In genomic region chr9:21754516-21755321, GRCm38 (mm10) we compare ENCODE assay signal across 13 mouse cellular contexts. TPM values are rescaled to one million over a fixed set of nuclear protein-coding genes. Genes with fewer than 3 reads are reported as not detected.
DNase-seq lines count a peak whose midpoint lies in the region; ATAC-seq and TF ChIP-seq lines count a peak whose summit lies in the region.
"Had no signal": no experiment of that assay in that cellular context is flagged by ENCODE, and none has a peak within 500 bp of the region (broad histone marks: within the 10 kb centered on the region; RNA-seq: fewer than 3 reads in every experiment).

No protein-coding gene starts in this region.

- no peaks in the 10 kb centered on the region for H3K79me2 ChIP-seq in heart, adult 2 months (replicated peaks; ENCODE audit: control insufficient read depth, insufficient read depth, low read length)

- TF ChIP-seq POLR2A in heart, adult 2 months (IDR thresholded peaks at IDR 0.05; ENCODE audit: insufficient read depth, low read depth, low read length): no peak

- no peak overlapping the region for H3K9ac ChIP-seq in heart, adult 2 months (ENCODE audit: low read depth, low read length)
- H3K9ac ChIP-seq in heart, postnatal 0 days (replicated peaks; ENCODE audit: low read depth, low read length): no peak overlapping the region; the same call in 1 of the 2 replicates
- H3K9ac ChIP-seq in hindbrain, embryonic 11.5 days (ENCODE audit: low read depth, low read length): no peak overlapping the region
- H3K9ac ChIP-seq: embryonic facial prominence, embryonic 12.5 days; limb, embryonic 12.5 days; neural tube, embryonic 13.5 days had no signal

- no peaks in the 10 kb centered on the region for H3K9me3 ChIP-seq in heart, postnatal 0 days (replicated peaks; ENCODE audit: control insufficient read depth, low read length)
- no peaks in the 10 kb centered on the region for H3K9me3 ChIP-seq in forebrain, embryonic 10.5 days
- no peaks in the 10 kb centered on the region for H3K9me3 ChIP-seq in hindbrain, embryonic 11.5 days (ENCODE audit: control insufficient read depth, low read length)
- H3K9me3 ChIP-seq: embryonic facial prominence, embryonic 12.5 days; limb, embryonic 12.5 days; megakaryocyte, embryonic 14.5 days; neural tube, embryonic 13.5 days had no signal

- H3K27me3 ChIP-seq in heart, adult 2 months (ENCODE audit: control insufficient read depth, insufficient read depth, low read length): no peaks in the 10 kb centered on the region
- no peaks in the 10 kb centered on the region for H3K27me3 ChIP-seq in heart, postnatal 0 days (ENCODE audit: control insufficient read depth, insufficient read depth, low read length)
- no peaks in the 10 kb centered on the region for H3K27me3 ChIP-seq in forebrain, embryonic 10.5 days (ENCODE audit: poor library complexity, severe bottlenecking)
- H3K27me3 ChIP-seq in hindbrain, embryonic 11.5 days (ENCODE audit: control insufficient read depth, insufficient read depth, low read length): no peaks in the 10 kb centered on the region
- H3K27me3 ChIP-seq: embryonic facial prominence, embryonic 12.5 days; limb, embryonic 12.5 days; megakaryocyte, embryonic 14.5 days; neural tube, embryonic 13.5 days had no signal

- H3K4me3 ChIP-seq in heart, adult 2 months: no peak overlapping the region
- H3K4me3 ChIP-seq in heart, postnatal 0 days (ENCODE audit: low read depth, low read length): no peak overlapping the region
- H3K4me3 ChIP-seq in forebrain, embryonic 10.5 days: no peak overlapping the region
- no peak overlapping the region for H3K4me3 ChIP-seq in hindbrain, embryonic 11.5 days (ENCODE audit: low read depth, low read length)
- H3K4me3 ChIP-seq: embryonic facial prominence, embryonic 12.5 days; limb, embryonic 12.5 days; megakaryocyte, embryonic 14.5 days; neural tube, embryonic 13.5 days had no signal

- intact Hi-C loops in heart, adult 2 months (cut with DNase I): no loop called here
- intact Hi-C loops in heart, postnatal 25 days (cut with DNase I): no loop called here
- intact Hi-C loops in gastrocnemius, postnatal 14 days (cut with DNase I; ENCODE audit: low total_unique reads): no loop called here

- 0 out of 2 replicates have a peak, but pooled peaks have one; percentile 12 for ATAC-seq in heart, postnatal 0 days (ENCODE audit: insufficient read depth, low read depth)
- ATAC-seq in hindbrain, embryonic 11.5 days (ENCODE audit: low FRiP score): no peak

- peak overlapping the region; percentile 74 for H3K27ac ChIP-seq in heart, adult 2 months
- H3K27ac ChIP-seq in heart, postnatal 0 days (ENCODE audit: low read depth): peak overlapping the region; percentile 69
- no peak overlapping the region for H3K27ac ChIP-seq in forebrain, embryonic 10.5 days
- H3K27ac ChIP-seq in hindbrain, embryonic 11.5 days (ENCODE audit: low read depth, low read length): no peak overlapping the region
- H3K27ac ChIP-seq: embryonic facial prominence, embryonic 12.5 days; limb, embryonic 12.5 days; neural tube, embryonic 13.5 days had no signal

- H3K36me3 ChIP-seq in heart, adult 2 months (ENCODE audit: control insufficient read depth, insufficient read depth, low read length): no peaks in the 10 kb centered on the region
- peaks cover 5% of the 10 kb centered on the region; the same call in 1 of the 2 replicates for H3K36me3 ChIP-seq in heart, postnatal 0 days (replicated peaks; ENCODE audit: control insufficient read depth, insufficient read depth, low read length)
- peaks cover 73% of the 10 kb centered on the region for H3K36me3 ChIP-seq in forebrain, embryonic 10.5 days (replicated peaks)
- peaks cover 2% of the 10 kb centered on the region; the same call in 1 of the 2 replicates for H3K36me3 ChIP-seq in hindbrain, embryonic 11.5 days (ENCODE audit: control insufficient read depth, insufficient read depth, low read length)

- H3K4me2 ChIP-seq in heart, postnatal 0 days (ENCODE audit: low read depth, low read length): no peak overlapping the region
- H3K4me2 ChIP-seq in hindbrain, embryonic 11.5 days (replicated peaks; ENCODE audit: low read depth, low read length): no peak overlapping the region
- H3K4me2 ChIP-seq: embryonic facial prominence, embryonic 12.5 days; limb, embryonic 12.5 days; neural tube, embryonic 13.5 days had no signal

- TF ChIP-seq CTCF in heart, adult 2 months (IDR thresholded peaks at IDR 0.05): no peak
- TF ChIP-seq CTCF in heart, postnatal 0 days (IDR thresholded peaks at IDR 0.05; ENCODE audit: low read depth): no peak

- peak in 1 of 2 experiments; percentile 39 for DNase-seq in heart, adult 2 months
- no peak for DNase-seq in heart, postnatal 25 days (ENCODE audit: low spot score)
- peak; percentile 38 for DNase-seq in gastrocnemius, postnatal 14 days
- DNase-seq in heart, postnatal 0 days (ENCODE audit: low spot score): peak; percentile 24
- DNase-seq in kidney, postnatal 25 days: peak; percentile 33 to 64
- DNase-seq in forebrain, embryonic 10.5 days (ENCODE audit: extremely low spot score, low spot score): no peak
- DNase-seq in hindbrain, embryonic 11.5 days (ENCODE audit: low spot score): no peak
- DNase-seq in thymus, postnatal 14 days: no peak
- DNase-seq: thymus, adult 2 months had no signal

- H3K4me1 ChIP-seq in heart, adult 2 months (ENCODE audit: control insufficient read depth, insufficient read depth, low read length): peaks cover 22% of the 10 kb centered on the region
- peaks cover 41% of the 10 kb centered on the region for H3K4me1 ChIP-seq in heart, postnatal 0 days (ENCODE audit: control insufficient read depth, insufficient read depth)
- peaks cover 35% of the 10 kb centered on the region for H3K4me1 ChIP-seq in forebrain, embryonic 10.5 days
- no peaks in the 10 kb centered on the region for H3K4me1 ChIP-seq in hindbrain, embryonic 11.5 days (replicated peaks; ENCODE audit: control insufficient read depth, insufficient read depth, low read length)

- TF ChIP-seq EP300 in heart, adult 2 months (IDR thresholded peaks at IDR 0.05; ENCODE audit: insufficient read depth, low read depth, low read length): 0 out of 2 replicates have a peak, but pooled peaks have one; percentile 32
- TF ChIP-seq EP300 in heart, postnatal 0 days (IDR thresholded peaks at IDR 0.05; ENCODE audit: low read depth): no peak

- WGBS in heart, adult 2 months: 47% methylated on average over 13 of the region's 13 CpGs
- WGBS in heart, postnatal 0 days: 55% methylated on average over 13 of the region's 13 CpGs
- 87% methylated on average over 13 of the region's 13 CpGs for WGBS in forebrain, embryonic 10.5 days
- 84% methylated on average over 13 of the region's 13 CpGs for WGBS in hindbrain, embryonic 11.5 days

RNA-seq across cellular contexts. Expression of gene Spc24, which starts 5.4 kb away (rescaled TPM):
- 1 to 10 TPM; 5.1 to 6.8 TPM for total RNA-seq in heart, adult 2 months (2021)
- 6.0 and 6.2 TPM in 2 replicates for polyA plus RNA-seq in heart, adult 2 months (2012; rRNA removed)
- 1 to 10 TPM; 3.2 to 4.0 TPM for total RNA-seq in heart, postnatal 25 days (2021)
- 1 to 10 TPM; 3.2 to 3.6 TPM for total RNA-seq in gastrocnemius, postnatal 14 days (2021)
- 22.3 and 76.0 TPM in 2 replicates for total RNA-seq in heart, postnatal 0 days (2014; rRNA removed; ENCODE audit: low replicate concordance)
- 35.2 and 40.3 TPM in 2 replicates for polyA plus RNA-seq in heart, postnatal 0 days (2015; fragmentation: Nextera tagmentation; extraction: Ambion mirVana)
- polyA plus RNA-seq in forebrain, embryonic 10.5 days (2016; fragmentation: Nextera tagmentation; extraction: Ambion mirVana): 196 and 197 TPM in 2 replicates
- polyA plus RNA-seq in hindbrain, embryonic 11.5 days (2014; fragmentation: Nextera tagmentation; extraction: Ambion mirVana): 94.3 and 101 TPM in 2 replicates

RNA-seq across cellular contexts. Expression of gene Ldlr, which starts 31.4 kb away (rescaled TPM):
- 1 to 10 TPM; 3.4 to 4.2 TPM for total RNA-seq in heart, adult 2 months (2021)
- polyA plus RNA-seq in heart, adult 2 months (2012; rRNA removed): 7.2 and 10.2 TPM in 2 replicates
- 1 to 10 TPM; 2.7 to 3.1 TPM for total RNA-seq in heart, postnatal 25 days (2021)
- total RNA-seq in gastrocnemius, postnatal 14 days (2021): 1 to 10 TPM; 4.5 to 9.5 TPM
- 36.8 and 42.9 TPM in 2 replicates for total RNA-seq in heart, postnatal 0 days (2014; rRNA removed; ENCODE audit: low replicate concordance)
- 8.0 and 10.9 TPM in 2 replicates for polyA plus RNA-seq in heart, postnatal 0 days (2015; fragmentation: Nextera tagmentation; extraction: Ambion mirVana)
- 58.5 and 60.0 TPM in 2 replicates for polyA plus RNA-seq in forebrain, embryonic 10.5 days (2016; fragmentation: Nextera tagmentation; extraction: Ambion mirVana)
- 17.9 and 22.0 TPM in 2 replicates for polyA plus RNA-seq in hindbrain, embryonic 11.5 days (2014; fragmentation: Nextera tagmentation; extraction: Ambion mirVana)

RNA-seq across cellular contexts. Expression of gene Kank2, which starts 43.8 kb away (rescaled TPM):
- total RNA-seq in heart, adult 2 months (2021): 10 to 100 TPM; 57.3 to 62.9 TPM
- polyA plus RNA-seq in heart, adult 2 months (2012; rRNA removed): 45.3 and 52.7 TPM in 2 replicates
- total RNA-seq in heart, postnatal 25 days (2021): 10 to 100 TPM; 52.5 to 58.0 TPM
- 10 to 100 TPM; 17.9 to 21.2 TPM for total RNA-seq in gastrocnemius, postnatal 14 days (2021)
- 78.5 and 92.4 TPM in 2 replicates for total RNA-seq in heart, postnatal 0 days (2014; rRNA removed; ENCODE audit: low replicate concordance)
- 10.3 and 10.9 TPM in 2 replicates for polyA plus RNA-seq in heart, postnatal 0 days (2015; fragmentation: Nextera tagmentation; extraction: Ambion mirVana)
- polyA plus RNA-seq in forebrain, embryonic 10.5 days (2016; fragmentation: Nextera tagmentation; extraction: Ambion mirVana): 8.6 and 8.9 TPM in 2 replicates
- polyA plus RNA-seq in hindbrain, embryonic 11.5 days (2014; fragmentation: Nextera tagmentation; extraction: Ambion mirVana): 4.1 and 4.7 TPM in 2 replicates

Comparison
In these comparisons a context has a peak if more than half of its experiments do, and no peak if none do; other contexts are left out.
1. DNase-seq: peak in gastrocnemius, postnatal 14 days (single experiment), heart, postnatal 0 days (single experiment) and kidney, postnatal 25 days (2 of 2); none in heart, postnatal 25 days (single experiment), forebrain, embryonic 10.5 days (single experiment), hindbrain, embryonic 11.5 days (single experiment) and thymus, postnatal 14 days (single experiment).
2. H3K27ac ChIP-seq: peak in heart, adult 2 months (single experiment) and heart, postnatal 0 days (single experiment); none in forebrain, embryonic 10.5 days (single experiment) and hindbrain, embryonic 11.5 days (single experiment).